Mouse (Mus musculus): ENCODE data around the gene Nek9.

Nek9 gene

DNA sequence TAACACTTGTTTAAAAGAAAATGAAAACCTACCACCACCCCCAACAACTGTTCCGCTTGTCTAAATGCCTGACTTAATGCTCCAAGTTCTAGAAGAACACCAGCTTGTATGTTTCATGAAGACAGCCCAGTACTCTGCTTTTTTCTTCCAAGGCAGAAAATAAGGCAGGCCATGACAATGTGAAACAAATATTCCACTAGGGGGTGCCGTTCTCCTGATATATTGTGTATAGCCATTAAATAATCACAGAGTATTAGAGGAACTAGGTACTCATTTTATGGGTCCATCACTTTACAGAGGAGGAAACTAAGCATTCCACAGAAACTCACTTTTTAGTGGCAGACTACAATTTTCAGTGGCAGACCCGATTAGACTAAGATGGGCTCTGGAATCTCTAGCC, 7.2 kb upstream of the Nek9 start:
- DNase-seq = no peak

DNA sequence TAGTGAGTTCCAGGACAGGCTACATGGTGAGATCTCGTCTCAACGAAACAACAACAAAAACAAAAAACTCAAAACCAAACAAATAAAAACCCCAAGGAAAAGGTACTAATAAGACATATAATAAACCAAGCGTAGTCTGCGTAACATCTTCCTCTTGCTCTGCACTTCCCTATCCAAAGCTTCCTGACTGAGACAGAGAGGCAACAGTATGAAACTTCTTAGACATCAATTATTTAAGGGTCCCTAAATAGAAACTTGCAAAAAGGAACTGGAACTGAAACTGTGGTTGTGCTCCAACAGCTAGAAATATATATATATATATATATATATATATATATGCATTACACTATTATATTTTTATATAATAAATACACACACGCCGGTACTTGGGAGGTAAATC, 6.4 kb upstream of the Nek9 start:
- DNase-seq = no peak

DNA sequence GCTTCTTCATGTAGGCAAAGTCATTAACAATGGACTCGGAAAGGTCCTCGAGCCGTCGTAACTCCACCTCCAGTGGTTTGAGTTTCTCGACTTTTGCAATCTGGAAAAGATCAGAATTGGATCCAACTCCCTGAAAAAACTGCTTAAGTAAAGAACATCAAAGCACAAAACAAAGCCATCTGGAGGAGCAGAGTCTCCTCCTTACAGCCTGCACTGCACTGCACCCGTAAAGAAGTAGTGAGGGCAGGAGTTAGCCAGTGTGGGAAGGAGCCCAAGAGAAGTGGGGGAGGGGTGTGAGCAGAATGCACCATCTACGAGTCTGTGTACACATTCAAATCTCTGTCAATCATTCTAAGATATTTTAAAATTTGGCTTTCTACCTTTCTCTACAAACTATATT, 5.1 kb upstream of the Nek9 start:
- no peak for DNase-seq

DNA sequence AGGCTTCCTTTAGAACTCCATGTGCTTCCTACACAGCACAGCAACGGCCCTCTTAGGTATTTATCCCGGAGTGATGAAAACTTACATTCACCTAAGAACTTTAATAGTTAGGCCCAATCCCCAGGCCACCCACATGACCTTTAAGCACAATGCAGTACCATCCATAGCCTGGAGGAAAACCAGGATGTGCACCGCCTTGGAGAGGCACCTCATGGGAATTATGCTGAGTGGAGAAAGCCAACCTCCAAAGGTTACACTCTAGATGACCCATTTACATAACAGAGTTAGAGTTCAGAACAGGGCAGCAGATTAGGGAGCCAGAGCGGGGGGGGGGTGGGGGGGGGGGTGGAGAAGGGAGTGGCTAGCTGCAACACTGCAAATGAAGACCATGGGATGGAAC, 3.1 kb upstream of the Nek9 start:
- no peak for DNase-seq

DNA sequence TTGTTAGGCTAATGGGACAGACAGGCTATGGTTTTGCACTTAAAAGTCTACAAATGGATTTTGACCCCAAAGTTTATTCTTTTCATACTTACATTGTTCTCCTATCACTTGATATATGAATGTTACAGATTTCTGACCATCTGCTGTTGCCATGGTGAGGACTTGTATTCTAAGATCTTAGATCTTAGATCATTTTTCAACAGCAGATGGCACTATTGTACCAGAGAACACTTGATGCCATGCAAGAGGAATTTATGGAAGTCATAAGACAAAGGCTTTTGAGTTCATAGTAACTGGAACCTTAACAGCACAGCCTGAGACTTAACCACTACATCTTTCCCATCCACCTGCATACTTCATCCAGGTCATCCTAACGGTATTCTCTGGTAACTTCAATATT, 2.0 kb upstream of the Nek9 start:
- DNase-seq = no peak

DNA sequence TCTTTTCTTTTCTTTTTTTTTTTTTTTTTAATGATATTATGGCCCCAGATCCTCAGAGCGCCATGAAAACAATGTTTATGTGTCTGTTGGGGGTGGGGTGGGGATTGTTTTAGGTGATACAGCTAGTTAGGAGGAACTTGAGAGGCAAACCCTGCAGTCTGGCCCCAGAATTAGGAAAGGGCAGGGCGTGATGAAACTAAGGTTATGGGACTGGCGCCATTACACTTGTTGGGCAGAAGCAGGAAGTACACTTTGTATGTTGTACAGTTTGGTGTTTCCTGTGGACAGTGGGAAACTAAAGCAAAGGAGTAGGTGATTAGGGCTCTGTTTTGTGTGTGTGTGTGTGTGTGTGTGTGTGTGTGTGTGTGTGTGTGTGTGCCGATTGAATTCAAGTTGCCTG, 785 bp upstream of the Nek9 start:
- DNase-seq = no peak

DNA sequence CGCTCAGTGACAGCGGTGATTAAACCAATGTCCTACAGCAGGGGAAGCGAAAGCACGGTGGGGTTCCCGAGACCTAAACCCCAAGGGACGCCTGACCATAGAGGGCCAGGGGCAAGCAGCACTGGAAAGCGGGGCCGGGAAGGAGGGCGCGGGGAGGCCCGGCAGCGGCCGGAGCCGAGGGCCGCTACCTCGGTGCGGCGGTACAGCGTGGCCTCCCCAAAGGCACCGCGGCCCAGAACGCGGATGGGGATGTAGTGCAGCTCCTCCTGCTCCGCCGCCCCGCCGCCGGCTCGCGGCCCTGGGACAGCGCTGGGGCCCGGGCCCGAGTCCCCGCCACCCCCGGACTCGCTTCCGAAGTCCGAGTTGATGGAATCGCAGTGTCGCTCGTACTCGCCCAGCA, 347 bp downstream of the Nek9 start:
- no peak for DNase-seq

DNA sequence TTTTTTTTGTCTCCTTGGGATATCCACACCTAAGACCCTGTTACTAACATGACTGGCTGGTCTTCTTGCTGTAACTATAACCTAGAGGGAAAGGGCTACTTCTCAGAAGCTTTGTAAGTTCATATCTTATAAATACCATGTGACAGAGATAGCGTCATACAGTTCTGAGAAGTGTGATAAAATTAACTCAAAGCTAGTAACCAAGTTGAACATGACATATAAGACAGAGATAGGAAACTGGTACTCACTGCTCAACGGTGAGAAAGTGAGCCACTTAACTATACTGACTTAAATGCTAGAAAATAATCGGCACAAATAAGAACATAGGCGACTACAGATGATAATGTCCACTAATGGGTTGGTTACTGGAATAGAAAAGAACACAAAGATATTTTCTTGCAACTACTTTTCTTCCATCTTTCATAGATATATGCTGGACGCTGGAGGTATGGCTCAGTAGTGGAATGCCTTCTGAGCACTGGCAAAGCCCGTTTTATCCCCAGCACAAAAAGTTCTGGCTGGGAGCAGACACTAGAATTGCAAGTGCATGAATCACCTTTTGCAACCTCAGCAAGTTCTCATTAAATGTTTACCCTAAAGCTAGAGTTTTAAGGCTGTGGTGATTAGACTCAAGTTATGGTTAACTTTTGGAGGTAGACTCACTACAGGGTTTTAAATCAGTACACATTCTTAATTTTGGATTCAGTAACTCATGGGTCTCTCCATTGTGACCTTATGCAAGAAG, 1.4 kb downstream of the Nek9 start:
- no peak for DNase-seq

DNA sequence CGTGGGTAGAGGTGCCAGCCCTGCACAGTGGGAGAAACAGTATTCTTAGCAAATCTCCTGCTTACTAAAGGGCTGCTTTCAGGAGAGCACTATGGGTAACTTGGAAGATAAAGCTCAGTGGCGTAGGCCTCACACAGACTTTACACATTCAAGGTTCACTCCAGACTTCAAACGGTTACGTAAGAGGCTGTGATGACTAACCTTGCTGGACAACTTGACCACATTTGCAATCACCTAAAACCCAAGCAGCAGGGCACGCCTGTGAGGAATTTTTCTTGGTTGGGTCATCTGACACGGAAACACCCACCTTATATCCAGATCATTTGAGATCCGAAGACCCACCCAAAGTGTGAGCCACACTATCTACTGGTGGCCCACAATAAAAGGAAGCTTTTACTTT, 9.0 kb downstream of the Nek9 start:
- DNase-seq = no peak

DNA sequence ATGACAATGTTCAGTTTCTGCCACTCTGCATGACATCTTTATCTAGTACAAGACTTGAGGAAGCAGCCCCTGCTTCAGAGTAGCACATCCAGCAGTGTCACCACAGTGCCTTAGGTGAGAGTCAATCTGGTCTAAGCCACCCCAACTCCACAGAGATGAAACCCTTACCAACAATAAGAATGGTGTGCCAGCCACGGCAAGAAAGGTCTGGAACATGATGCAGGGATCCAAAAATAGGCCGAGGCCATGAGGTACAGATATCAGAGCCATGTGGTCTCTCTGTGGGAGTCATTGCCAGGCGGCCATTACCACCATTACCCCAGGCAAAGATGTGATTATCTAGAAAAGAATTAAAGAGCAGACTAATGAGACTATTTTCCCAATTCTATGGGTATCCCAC, 30.5 kb downstream of the Nek9 start:
- peak; percentile 69 for DNase-seq

DNA sequence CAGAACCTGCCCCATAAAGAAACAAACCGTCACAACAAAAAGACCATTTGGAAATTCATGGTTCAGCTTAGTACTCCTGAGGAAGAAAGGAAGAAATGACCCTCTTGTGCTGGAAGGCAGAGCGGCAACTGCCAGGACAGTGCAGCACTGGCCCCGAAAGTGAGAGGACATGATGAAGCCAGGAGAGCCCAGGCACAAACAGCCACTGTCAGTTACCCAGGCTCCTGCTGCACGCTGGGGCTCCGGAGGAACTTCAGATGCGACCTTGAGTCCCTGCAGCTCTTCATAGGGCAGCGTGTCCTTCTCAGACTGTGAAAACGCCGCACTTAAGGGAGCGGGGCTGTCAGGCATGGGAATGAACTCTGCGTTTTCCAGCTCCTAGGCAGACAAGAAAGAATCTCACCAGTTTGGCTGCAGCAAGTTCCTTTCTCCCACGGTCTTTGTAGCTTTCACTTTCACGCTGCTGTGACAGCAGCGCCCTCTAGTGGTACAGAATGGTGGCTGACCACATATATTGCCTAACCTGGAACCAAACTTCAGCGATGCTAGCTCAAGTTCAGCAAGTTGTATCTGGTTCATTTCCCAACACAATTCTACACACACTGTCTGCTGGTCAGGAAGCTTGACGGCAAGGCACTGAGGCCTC, 33.8 kb downstream of the Nek9 start:
- peak; percentile 72 for DNase-seq

DNA sequence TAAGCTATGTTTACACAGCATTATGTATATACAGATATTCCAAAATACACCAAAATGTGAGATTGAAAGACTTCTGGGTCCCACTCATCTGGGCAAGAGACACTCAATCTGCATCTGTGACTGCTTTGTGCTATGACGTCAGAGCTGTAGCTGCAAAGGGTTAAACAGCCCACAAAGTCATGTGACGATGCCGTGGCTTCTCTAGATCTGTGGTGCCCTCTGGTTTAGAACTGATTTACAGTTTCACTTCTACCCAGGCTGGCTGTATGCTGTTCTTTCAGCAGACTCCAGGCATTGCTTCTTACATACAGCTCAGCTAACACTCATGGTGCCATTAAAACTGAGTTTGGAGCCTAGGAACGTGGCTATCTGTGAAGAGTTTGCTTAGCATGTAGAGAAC, 34.4 kb downstream of the Nek9 start:
- no peak for DNase-seq

DNA sequence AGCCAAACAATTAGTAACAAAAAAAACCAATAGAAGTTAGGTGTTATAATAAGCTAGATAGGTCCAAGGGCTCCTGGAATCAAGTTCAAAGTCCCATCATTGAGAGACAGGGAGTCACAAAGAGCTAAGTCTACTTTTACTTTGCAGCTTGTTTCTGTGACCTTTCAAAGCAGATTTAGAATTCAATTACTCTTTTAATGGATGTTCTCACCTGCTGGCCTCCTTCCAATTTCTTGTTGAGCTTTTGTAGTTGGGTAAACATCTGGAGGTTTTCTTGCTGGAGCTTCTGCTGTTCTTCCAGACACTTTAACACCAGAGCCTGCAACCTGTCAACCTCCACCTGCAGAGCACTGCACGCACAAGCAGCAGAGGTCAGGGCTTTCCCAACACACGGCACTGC, 35.9 kb downstream of the Nek9 start:
- no peak for DNase-seq

DNA sequence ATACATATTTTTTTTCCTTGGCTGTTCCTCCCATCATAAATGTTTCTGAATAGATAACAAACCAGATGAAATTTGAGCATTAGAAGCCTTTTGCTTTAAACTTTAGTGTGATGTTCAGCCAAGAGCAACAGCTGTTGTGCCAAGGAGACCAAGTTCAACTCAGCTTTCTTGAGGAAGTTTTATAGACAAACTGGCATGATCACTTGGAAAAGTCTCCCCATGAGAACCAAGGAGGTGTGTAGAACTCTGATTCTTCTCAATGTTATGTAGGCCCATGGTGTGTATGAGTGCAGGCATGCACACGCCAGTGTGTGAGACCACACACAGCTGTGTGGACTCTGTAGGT, 40.4 kb downstream of the Nek9 start:
- DNase-seq = no peak

DNA sequence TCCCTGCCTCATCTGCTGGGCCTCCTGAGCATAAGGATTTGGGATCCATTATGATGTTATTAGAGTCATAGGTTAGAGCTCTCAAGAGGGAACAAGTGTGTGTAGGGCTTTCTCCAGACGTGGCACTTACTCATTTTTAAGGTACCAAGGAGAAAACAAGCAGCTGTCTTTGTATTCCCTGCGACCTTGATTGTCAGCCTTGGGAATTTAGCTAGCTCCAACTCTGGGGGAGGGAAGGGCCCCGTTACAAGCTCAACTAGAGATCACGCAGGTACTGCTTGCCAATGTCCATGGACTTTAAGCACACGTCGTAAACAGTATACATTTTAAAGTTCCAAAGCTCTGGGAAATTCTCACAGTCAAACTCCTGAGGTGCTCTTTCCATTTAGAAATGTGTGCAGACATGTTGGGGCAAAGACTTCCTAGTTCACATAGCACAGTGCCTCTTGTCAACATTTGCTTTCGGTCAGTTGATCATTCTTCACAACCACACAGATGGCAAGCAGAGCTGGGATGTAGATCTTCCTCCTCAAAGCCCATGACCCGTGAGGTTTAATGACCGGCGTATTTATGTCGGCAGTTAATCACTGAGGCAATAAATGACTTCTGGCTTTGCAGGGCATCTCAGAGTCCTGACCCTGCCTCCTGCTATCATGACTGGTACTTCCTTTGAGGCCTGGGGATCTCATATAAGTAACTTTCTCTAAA, 40.9 kb downstream of the Nek9 start:
- DNase-seq = no peak

DNA sequence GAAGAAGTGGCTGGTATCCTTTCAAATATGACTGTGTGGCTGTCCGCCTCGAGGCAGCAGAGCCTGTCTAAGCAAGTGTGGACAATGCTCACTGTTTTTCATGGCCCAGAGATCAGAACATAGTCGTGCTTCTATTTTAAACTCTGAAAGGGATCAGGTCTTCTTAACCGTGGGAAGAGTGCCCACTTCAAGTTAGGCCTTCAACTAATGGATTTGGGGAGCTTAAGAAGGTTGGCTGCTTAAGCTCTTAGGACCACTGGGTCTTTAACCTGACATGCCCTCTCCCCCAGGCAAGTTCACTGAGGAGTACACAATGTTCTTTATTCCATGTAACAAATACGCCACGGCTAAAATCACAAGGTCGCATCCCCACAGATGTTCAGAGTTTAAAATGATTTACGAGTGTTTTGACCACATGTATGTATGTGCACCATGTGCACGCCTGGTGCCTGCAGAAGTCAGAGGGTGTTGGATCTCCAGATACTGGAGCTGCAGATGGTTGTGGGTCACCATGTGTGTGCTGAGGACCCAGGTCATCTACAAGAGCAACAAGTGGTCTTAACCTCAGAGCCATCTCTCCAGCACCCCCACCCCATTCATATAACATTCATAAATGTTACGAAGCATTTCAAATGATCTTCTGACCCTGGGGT, 41.7 kb downstream of the Nek9 start:
- DNase-seq = no peak

DNA sequence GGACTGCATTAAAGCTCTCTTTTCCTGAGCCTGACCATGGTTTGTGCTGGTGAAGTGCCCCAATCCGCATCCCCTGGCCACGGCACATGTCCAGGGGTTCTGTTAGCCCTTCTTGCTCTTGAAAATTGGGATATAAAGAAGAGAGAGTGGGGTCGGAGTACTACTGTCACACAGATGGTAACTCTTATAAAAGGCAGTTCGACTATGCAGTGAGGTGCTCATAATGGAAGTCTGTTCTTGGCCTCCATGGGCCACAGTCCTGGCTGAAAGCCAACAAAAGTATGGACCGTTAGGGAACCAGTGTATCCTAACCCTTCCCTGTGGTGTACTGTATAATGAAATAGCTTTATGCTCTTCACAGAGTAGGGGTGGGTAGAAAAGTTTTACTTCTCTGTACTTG, 42.2 kb downstream of the Nek9 start:
- DNase-seq = no peak

DNA sequence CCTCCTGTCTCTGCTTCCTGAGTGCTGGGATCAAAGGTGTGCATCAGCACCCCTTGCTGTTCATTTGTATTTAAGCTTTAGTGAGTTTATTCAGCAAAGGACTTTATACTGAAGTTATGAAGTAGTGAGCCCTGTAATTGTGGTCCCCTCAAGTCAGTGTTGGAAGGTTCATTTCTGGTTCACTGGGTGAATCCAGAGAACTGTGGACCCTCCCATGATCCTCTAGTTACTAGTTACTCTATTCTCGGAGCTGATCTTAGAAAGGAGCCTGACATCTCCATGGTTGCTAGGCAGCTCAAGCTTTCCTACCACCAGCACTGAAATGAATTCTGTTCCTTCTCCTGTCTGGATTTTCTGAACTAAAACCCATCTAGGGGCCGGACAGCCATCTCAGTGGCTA, 43.7 kb downstream of the Nek9 start:
- no peak for DNase-seq

DNA sequence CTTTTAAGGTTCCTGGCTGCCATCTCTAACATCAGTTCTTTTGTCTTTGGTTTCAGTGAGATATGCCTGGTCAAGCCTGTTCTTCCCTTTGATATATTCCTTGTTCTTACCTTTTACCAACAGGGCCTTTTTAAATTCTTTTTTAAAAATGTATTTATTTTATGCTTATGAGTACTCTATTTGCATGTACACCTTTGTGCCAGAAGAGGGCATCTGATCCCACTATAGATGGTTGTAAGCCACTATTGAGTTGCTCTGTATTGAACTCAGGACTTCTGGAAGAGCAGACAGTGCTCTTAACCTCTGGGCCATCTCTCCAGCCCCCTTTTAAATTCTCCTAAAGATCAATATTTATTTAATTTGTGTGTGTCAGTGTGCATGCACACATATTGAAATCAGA, 46.3 kb downstream of the Nek9 start:
- DNase-seq = no peak

DNA sequence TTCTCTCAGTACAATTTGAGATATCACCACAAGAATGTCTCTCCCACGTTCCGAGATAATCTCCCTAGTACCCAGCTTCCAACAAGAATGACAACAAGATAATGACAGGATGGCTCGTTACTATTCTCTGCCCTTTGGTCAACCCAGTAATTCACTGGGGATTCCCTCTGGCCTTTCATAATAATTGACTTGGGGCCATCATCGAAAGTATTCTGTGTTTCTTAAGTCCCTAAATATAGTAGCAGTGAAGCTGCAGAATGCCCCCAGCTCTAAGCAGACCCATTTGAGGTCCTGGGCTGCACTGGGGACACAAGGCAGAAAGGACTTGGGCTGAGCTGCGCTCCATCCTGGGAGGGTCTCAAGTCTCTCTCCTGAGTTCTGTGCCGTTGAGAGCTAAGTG, 46.9 kb downstream of the Nek9 start:
- no peak for DNase-seq

DNA sequence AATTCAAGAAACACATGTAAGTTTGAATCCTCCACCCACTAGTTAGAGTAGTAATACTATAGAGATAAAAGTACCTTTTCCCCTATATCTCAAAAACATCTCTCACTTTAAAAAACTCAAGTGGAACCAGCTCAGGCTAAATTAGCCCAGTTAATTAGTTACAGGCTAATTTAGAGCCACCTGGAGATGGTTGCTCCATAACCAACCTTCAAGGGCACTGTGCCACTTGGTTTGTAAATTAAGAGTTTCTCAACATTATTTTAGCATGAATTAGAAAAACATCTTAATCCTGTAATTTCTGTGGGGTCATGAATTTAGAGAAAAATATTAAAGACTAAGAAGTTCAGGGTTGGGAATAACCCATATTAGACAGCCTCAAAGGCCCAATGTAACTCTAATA, 47.6 kb downstream of the Nek9 start:
- DNase-seq = no peak

DNA sequence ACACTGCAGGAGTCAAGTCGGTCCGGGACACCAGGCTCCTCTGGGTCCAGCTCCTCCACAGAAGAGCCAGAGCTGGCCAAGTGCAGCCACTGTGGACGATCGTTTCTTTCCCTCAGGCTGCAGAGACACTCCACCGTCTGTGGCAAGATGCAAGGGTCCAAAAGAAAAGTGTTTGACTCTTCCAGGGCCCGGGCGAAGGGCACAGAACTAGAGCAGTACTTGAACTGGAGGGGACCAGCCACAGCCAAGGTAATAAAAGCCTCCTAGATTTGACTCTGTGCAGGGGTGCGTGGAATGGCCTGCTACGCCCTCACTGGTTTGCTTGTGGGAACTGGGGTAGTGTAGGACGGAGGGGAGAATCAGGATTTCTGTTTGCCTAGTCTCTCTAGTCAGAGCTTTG, 48.5 kb downstream of the Nek9 start:
- DNase-seq = no peak

DNA sequence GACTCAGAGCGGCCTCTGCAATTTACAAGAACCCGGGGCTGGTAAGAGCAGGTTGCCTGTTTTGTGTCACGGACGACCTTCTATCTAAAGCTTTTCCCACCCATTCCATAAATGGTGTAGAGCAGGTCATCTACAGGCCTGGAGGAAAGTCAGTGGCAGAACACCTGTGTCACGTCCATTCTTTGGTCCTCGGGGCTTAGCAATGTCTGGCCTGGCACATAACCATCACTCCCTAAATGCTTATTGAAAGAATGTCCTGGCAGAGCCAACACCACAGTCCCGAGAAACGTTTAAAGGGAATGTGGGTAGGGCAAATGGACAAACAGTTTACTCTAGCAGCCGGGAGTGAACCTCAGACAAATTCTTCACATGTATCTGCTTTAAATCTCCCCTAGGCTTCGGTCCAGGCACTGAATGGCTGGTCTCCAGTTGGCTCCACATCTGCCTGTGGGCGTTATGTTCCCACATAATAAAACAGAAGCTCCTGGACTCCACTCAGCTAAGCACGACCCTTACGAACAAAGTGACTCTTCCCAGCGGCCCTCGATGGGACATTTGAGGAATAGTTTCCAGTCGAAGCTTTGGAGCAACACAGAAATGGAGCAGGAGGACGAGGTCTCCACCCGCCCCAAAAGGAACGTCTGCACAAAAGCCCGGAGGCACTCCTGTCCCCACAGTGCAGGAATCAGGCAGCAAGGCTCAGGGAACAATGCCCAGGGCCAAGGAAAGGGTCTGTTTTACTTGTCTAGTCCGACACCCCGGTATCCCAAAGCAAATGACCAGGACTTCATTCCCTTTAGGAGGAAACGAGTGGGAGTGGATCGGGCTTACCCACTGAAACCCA, 49.8 kb downstream of the Nek9 start:
- DNase-seq = no peak
